Mouse (Mus musculus): ENCODE measurements around the gene Gid8.
A peak's percentile ranks its signal among the peaks of the same experiment; 100 is the strongest.

DNA sequence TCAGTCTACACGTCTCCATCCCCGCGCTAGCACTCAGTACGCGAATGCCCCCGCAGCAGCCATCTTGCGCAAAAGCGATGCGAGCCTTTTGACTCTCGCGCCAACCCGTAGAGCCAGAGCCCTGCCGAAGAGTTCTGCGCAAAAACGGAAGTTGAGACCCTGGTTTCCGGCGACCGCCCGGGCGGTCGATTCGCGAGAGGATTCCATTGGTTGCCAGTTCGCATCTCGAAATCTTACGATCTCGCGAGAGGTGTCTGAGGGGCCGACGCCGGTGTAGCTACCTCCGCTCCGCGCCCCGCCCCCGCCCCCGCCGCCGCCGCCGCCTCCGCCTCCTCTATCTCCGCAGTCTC lies at the start of gene Gid8, which contains the start of gene Dido1:
- TF ChIP-seq CTCF (IDR thresholded peaks at IDR 0.05) (no peak), EP300 (IDR thresholded peaks at IDR 0.05; ENCODE audit: insufficient read depth, low read depth, low read length) (0 out of 2 replicates have a peak, but pooled peaks have one; percentile 57), POLR2A (IDR thresholded peaks at IDR 0.05; ENCODE audit: insufficient read depth, low read depth, low read length) (peak; percentile 79)

Measured in heart, adult 2 months (tissue).